Mouse (Mus musculus) testis, adult 2 months (tissue): Measurements from ENCODE around the gene Camkk1.

Source experiments
- CTCF ChIP-seq: fragments of 200-500 bp; IDR thresholded peaks from 2 replicates; pipeline ENCODE4 v1.5.1; 2012; ENCODE audit warnings: low read depth, mild to moderate bottlenecking, inconsistent platforms, low read length, moderate library complexity; ENCODE audit not compliant: control insufficient read depth, insufficient read depth, insufficient replicate concordance
- POLR2A ChIP-seq: fragments of 200-500 bp; IDR thresholded peaks from 2 replicates; pipeline ENCODE4 v1.6.1; 2012; ENCODE audit warnings: low read depth, mild to moderate bottlenecking, inconsistent platforms, low read length, moderate library complexity; ENCODE audit not compliant: control insufficient read depth

DNA sequence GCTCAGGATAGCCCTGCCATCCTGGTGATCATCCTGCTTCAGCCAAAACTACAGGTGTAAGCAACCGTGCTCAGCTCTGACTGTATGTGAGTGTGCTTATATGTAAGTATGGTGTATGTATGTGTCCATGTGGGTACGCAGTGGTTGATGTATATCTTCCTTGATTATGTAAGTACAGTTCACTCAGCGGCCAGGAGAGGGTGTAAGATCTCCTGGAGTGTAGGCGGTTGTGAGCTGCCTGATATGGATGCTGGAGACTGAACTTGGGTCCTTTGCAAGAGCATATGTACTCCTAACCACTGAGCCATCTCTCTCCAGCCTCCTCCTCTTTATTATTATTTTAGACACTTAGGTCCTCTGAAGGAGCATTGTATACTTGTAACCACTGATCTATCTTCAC, 26.0 kb downstream of the Camkk1 start:
- TF ChIP-seq POLR2A (no peak), CTCF (no peak)
